Mouse (Mus musculus) olfactory bulb, adult 2 months (tissue): ENCODE measurements at regions not wholly inside any gene's neighbourhood (a gene's known extent, or its start where the extent isn't known, plus 50 kb on each side); places are given as distances from the start of the nearest gene placed in this dataset.

ENCODE experiments used
- CTCF ChIP-seq: fragments of 200-500 bp; IDR thresholded peaks from 2 replicates; pipeline ENCODE4 v1.5.1; 2012; ENCODE audit warnings: low read depth, mild to moderate bottlenecking, low read length, moderate library complexity; ENCODE audit not compliant: insufficient read depth
- POLR2A ChIP-seq: fragments of 200-500 bp; IDR thresholded peaks from 2 replicates; pipeline ENCODE4 v1.6.1; 2012; ENCODE audit warnings: mild to moderate bottlenecking, low read depth, low read length, moderate library complexity; ENCODE audit not compliant: insufficient read depth

DNA sequence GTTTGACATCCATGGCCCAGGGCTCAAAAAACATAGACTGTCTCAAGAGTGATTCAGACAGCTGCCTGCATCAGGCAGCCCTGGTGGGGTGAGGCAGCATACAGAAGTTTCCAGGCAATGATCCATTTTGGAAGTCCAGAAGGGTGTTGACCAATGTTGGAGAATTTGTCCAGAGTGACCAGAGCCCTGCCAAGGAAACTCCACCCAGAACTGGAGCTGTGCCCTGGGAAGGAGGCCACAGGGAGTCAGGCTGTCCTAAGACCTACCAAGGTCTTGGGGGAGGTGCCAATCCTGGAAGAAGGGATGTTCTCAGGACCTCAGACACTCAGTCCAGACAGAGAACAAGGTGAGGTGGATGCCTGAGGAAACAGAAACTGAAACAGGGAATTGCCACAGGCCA is 105.2 kb upstream of the Cops8 start:
- TF ChIP-seq CTCF = no peak
- no peak for TF ChIP-seq POLR2A
